Mouse (Mus musculus): Measurements from ENCODE around the gene Acly. TPM values are rescaled to one million over a fixed set of nuclear protein-coding genes. Genes with fewer than 3 reads are reported as not detected.
"Not testable (repeated sequence)": the region's sequence is repeated elsewhere in the genome, so short reads cannot be mapped to it uniquely, and the experiment has no call there.

The Acly gene
- polyA plus RNA-seq, 1 experiment from 2014 or later: 159 TPM

DNA sequence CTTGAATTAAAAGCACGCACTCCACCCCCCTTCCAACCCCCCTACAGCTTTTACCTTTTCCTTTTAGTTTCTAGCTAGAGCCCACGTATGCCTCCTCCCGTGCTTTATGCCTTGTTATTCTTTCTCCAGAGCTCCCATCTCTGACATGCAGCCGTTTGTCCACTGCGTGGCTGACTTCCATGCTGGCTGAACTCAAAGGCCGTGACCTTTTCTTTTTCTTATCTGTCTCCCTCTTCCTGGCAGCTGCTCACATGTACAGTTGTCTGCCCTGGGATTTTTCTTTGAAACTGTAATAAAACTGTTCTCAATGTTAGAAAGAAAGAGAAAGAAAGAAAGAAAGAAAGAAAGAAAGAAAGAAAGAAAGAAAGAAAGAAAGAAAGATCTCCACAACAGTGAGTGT is 13.2 kb upstream of the Acly start:
- Histone ChIP-seq H3K27me3 (replicated peaks; ENCODE audit: control insufficient read depth, insufficient read depth, low read length) (no peaks in the 10 kb centered on the region), H3K9me3 (ENCODE audit: control insufficient read depth, low read length) (no peaks in the 10 kb centered on the region), H3K9ac (ENCODE audit: low read depth, low read length) (no peak overlapping the region), H3K27ac (ENCODE audit: low read depth, low read length) (no peak overlapping the region), H3K4me1 (replicated peaks; ENCODE audit: control insufficient read depth, insufficient read depth, low read length) (peaks cover 15% of the 10 kb centered on the region), H3K4me3 (ENCODE audit: low read depth, low read length) (no peak overlapping the region), H3K36me3 (ENCODE audit: control insufficient read depth, insufficient read depth, low read length) (no peaks in the 10 kb centered on the region), H3K4me2 (no peak overlapping the region)
- WGBS: 25% methylated on average over 6 of the region's 6 CpGs
- ATAC-seq (replicated peaks; ENCODE audit: low FRiP score) (no peak), DNase-seq (ENCODE audit: low spot score) (no peak)

DNA sequence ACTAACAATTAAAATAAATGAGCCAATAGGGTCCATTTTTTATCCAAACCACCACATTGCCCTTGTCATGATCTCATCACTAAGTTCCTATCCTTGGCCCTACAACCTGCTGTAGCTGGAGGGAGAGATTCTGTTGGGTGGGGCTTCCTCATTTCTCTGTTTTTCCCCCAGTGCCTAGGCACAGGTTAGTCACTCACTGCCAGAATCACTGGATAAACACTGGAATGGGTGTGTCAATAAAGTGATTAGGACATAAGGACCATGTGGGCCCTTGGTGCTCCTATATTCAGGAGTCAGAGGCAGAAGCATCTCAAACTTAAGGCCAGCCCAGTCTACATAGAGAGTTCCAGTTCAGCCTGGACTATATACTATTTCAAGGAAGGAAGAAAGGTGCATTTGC is 8.7 kb upstream of the Acly start:
- no peak for DNase-seq (ENCODE audit: low spot score)
- Histone ChIP-seq H3K4me3 (ENCODE audit: low read depth, low read length) (no peak overlapping the region), H3K9me3 (ENCODE audit: control insufficient read depth, low read length) (no peaks in the 10 kb centered on the region), H3K9ac (ENCODE audit: low read depth, low read length) (no peak overlapping the region), H3K27me3 (replicated peaks; ENCODE audit: control insufficient read depth, insufficient read depth, low read length) (no peaks in the 10 kb centered on the region), H3K27ac (ENCODE audit: low read depth, low read length) (no peak overlapping the region), H3K4me1 (replicated peaks; ENCODE audit: control insufficient read depth, insufficient read depth, low read length) (peaks cover 3% of the 10 kb centered on the region), H3K36me3 (ENCODE audit: control insufficient read depth, insufficient read depth, low read length) (no peaks in the 10 kb centered on the region), H3K4me2 (no peak overlapping the region)
- no peak for ATAC-seq (replicated peaks; ENCODE audit: low FRiP score)

DNA sequence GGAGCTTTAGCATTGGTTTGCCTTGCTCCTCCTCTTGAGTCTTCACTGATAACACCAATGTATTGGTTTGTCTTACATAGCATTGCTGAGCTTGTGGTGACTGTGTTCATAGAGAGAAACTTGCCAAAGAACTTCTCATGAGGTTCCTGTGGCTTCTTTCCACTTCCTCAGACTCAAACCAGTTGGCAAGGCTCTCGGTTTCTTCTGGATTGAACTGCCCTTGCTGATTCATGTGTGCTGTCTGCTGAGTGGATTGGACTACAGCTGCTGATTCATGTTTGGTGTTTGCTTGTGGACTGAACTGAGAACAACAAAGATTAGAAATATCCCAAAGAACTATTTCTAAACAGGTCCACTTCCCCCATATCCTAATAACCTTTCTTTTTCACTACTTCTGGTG is 8.2 kb upstream of the Acly start:
- 47% methylated on average over 1 of the region's 1 CpGs for WGBS
- H3K9ac ChIP-seq (ENCODE audit: low read depth, low read length): no peak overlapping the region
- ATAC-seq (replicated peaks; ENCODE audit: low FRiP score) (no peak), DNase-seq (ENCODE audit: low spot score) (no peak)
- peaks cover 2% of the 10 kb centered on the region; the same call in 1 of the 2 replicates for H3K4me1 ChIP-seq (replicated peaks; ENCODE audit: control insufficient read depth, insufficient read depth, low read length)
- H3K4me3 ChIP-seq (ENCODE audit: low read depth, low read length): no peak overlapping the region
- no peak overlapping the region for H3K4me2 ChIP-seq
- H3K9me3 ChIP-seq (ENCODE audit: control insufficient read depth, low read length): no peaks in the 10 kb centered on the region
- no peak overlapping the region for H3K27ac ChIP-seq (ENCODE audit: low read depth, low read length)
- H3K27me3 ChIP-seq (replicated peaks; ENCODE audit: control insufficient read depth, insufficient read depth, low read length): no peaks in the 10 kb centered on the region
- no peaks in the 10 kb centered on the region for H3K36me3 ChIP-seq (ENCODE audit: control insufficient read depth, insufficient read depth, low read length)

DNA sequence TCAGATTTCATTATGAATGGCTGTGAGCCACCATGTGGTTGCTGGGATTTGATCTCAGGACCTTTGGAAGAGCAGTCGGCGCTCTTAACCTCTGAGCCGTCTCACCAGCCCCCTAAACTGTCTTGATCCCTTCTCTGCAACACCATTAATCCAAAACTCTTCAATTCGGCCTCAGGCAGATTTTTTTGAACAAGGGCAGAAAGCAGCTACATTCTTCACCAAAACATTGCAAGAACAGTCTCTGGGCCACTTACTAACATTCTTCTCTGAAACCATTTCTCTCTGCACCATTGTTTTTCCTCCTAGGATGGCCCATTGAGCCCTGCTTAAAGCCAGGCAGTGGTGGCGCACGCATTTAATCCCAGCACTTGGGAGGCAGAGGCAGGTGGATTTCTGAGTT is 7.0 kb upstream of the Acly start:
- not testable (repeated sequence) for H3K9me3 ChIP-seq (ENCODE audit: control insufficient read depth, low read length); H3K27me3 ChIP-seq (replicated peaks; ENCODE audit: control insufficient read depth, insufficient read depth, low read length); H3K36me3 ChIP-seq (ENCODE audit: control insufficient read depth, insufficient read depth, low read length); DNase-seq (ENCODE audit: low spot score); H3K4me2 ChIP-seq; H3K27ac ChIP-seq (ENCODE audit: low read depth, low read length); H3K4me1 ChIP-seq (replicated peaks; ENCODE audit: control insufficient read depth, insufficient read depth, low read length); H3K4me3 ChIP-seq (ENCODE audit: low read depth, low read length); ATAC-seq (replicated peaks; ENCODE audit: low FRiP score); H3K9ac ChIP-seq (ENCODE audit: low read depth, low read length)
- 91% methylated on average over 6 of the region's 6 CpGs for WGBS

DNA sequence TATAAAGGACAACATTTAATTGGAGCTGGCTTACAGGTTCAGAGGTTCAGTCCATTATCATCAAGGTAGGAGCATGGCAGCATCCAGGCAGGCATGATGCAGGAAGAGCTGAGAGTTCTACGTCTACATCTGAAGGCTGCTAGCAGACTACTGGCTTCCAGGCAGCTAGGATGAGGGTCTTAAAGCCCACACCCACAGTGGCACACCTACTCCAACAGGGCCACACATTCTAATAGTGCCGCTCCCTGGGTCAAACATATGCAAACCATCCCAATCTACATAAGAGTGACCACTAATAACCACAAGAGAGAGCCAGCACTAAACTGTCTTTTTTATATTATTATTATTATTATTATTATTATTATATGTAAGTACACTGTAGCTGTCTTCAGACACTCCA is 6.6 kb upstream of the Acly start:
- 79% methylated on average over 2 of the region's 2 CpGs for WGBS
- not testable (repeated sequence) for H3K4me2 ChIP-seq

DNA sequence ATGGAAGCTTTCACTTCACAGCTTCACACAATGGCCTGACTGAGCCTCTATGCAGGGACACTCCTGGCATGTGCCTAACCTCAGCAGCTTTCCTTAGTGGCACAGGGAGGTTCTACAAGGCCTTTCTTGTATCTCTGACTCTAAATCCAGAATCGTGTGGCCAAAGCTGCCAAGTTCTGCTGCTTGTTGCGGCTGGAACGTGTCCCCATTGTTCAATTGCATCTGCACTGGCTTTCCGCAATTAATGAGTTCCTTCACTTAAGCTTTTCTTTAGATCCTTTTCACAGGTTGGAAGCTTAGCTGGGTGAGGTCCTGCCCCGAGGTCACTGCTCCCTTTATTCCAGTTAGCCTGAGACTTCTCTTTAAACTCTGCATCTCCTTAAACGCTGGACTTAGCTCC is 6.1 kb upstream of the Acly start:
- no peaks in the 10 kb centered on the region for H3K27me3 ChIP-seq (replicated peaks; ENCODE audit: control insufficient read depth, insufficient read depth, low read length)
- WGBS: 78% methylated on average over 6 of the region's 6 CpGs

More for the DNA sequence above, 6.6 kb upstream of the Acly start:
- H3K27ac ChIP-seq (ENCODE audit: low read depth, low read length); H3K9ac ChIP-seq (ENCODE audit: low read depth, low read length); DNase-seq (ENCODE audit: low spot score); H3K4me1 ChIP-seq (replicated peaks; ENCODE audit: control insufficient read depth, insufficient read depth, low read length); H3K4me3 ChIP-seq (ENCODE audit: low read depth, low read length); ATAC-seq (replicated peaks; ENCODE audit: low FRiP score); H3K27me3 ChIP-seq (replicated peaks; ENCODE audit: control insufficient read depth, insufficient read depth, low read length); H3K9me3 ChIP-seq (ENCODE audit: control insufficient read depth, low read length); H3K36me3 ChIP-seq (ENCODE audit: control insufficient read depth, insufficient read depth, low read length): not testable (repeated sequence)

DNA sequence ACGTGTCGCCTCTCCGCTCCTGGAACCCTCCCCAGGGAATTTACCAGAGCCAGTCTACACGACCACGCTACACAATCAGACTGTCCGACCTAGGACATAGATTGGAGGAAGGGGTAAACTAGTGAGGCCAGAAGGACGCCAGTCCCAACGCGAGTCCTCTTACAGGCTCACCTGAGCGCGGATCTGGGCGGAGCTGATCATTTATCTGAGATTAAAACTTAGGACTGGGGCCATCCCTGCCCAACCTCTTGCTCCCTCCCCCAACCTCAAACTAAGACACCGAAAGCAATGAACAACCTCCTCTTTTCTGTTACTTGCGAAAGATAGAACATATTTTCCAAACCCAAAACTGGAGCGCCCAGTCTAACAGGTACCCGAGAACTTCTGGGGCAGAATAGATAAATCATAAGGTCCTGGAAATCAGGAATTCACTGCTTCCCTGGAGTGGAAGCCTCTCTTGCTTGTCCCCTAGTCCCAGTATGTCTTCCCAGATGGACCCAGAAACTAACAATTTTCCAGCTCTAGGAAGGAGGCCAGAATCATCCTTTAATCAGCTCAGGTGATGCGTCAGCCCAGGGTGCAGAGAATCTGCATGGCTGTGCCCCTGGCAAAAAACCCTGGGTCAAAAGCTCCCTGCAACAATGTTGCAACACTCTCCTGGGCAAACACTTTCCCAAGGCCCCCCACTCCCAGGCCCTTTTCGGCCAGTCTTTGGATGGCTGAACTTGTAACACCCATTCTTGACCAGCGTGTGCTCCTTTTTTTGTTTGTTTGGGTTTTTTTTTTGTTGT is 770 bp upstream of the Acly start:
- ATAC-seq (replicated peaks; ENCODE audit: low FRiP score) (no peak; the same call in 1 of the 2 replicates), DNase-seq (ENCODE audit: low spot score) (no peak)
- peak overlapping the region; percentile 78 for H3K4me3 ChIP-seq (ENCODE audit: low read depth, low read length)
- H3K9me3 ChIP-seq (ENCODE audit: control insufficient read depth, low read length): no peaks in the 10 kb centered on the region
- WGBS: 23% methylated on average over 19 of the region's 19 CpGs
- H3K9ac ChIP-seq (ENCODE audit: low read depth, low read length): peak overlapping the region; percentile 61
- peaks cover under 1% of the 10 kb centered on the region; the same call in 1 of the 2 replicates for H3K36me3 ChIP-seq (ENCODE audit: control insufficient read depth, insufficient read depth, low read length)
- H3K4me2 ChIP-seq: peak overlapping the region; percentile 90
- no peaks in the 10 kb centered on the region for H3K27me3 ChIP-seq (replicated peaks; ENCODE audit: control insufficient read depth, insufficient read depth, low read length)
- H3K27ac ChIP-seq (ENCODE audit: low read depth, low read length): peak overlapping the region; percentile 57; the same call in 1 of the 2 replicates
- H3K4me1 ChIP-seq (replicated peaks; ENCODE audit: control insufficient read depth, insufficient read depth, low read length): peaks cover 28% of the 10 kb centered on the region

More for the DNA sequence above, 6.1 kb upstream of the Acly start:
- Histone ChIP-seq H3K4me2 (no peak overlapping the region), H3K4me1 (replicated peaks; ENCODE audit: control insufficient read depth, insufficient read depth, low read length) (peaks cover 2% of the 10 kb centered on the region; the same call in 1 of the 2 replicates), H3K27ac (ENCODE audit: low read depth, low read length) (no peak overlapping the region), H3K9me3 (ENCODE audit: control insufficient read depth, low read length) (no peaks in the 10 kb centered on the region), H3K36me3 (ENCODE audit: control insufficient read depth, insufficient read depth, low read length) (no peaks in the 10 kb centered on the region), H3K4me3 (ENCODE audit: low read depth, low read length) (no peak overlapping the region), H3K9ac (ENCODE audit: low read depth, low read length) (no peak overlapping the region)
- ATAC-seq (replicated peaks; ENCODE audit: low FRiP score): no peak
- DNase-seq (ENCODE audit: low spot score): no peak

DNA sequence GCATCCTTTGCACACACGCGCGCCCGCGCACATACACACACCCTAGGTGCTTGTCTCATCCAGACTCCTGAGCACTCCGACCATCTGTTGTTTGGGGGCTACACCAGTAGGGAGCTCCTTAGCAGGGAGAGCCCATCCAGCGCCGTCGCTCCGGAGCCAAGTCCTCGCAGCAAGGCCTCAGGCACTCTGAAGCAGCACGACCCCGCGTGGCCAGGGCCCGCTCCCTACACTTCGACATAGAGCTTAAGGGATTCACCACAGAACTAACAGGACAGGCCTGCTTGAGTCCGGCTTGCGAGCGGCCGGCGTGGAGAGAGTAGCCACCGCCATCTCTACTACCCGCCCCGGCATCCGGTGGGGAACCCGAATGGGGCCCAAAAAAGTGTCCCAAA is 738 bp downstream of the Acly start:
- WGBS: under 1% methylated on average over 26 of the region's 26 CpGs
- Histone ChIP-seq H3K9ac (ENCODE audit: low read depth, low read length) (peak overlapping the region; percentile 87), H3K4me2 (peak overlapping the region; percentile 90), H3K4me1 (replicated peaks; ENCODE audit: control insufficient read depth, insufficient read depth, low read length) (peaks cover 28% of the 10 kb centered on the region), H3K9me3 (ENCODE audit: control insufficient read depth, low read length) (no peaks in the 10 kb centered on the region), H3K36me3 (ENCODE audit: control insufficient read depth, insufficient read depth, low read length) (peaks cover 15% of the 10 kb centered on the region), H3K4me3 (ENCODE audit: low read depth, low read length) (peak overlapping the region; percentile 78), H3K27ac (ENCODE audit: low read depth, low read length) (peak overlapping the region; percentile 84), H3K27me3 (replicated peaks; ENCODE audit: control insufficient read depth, insufficient read depth, low read length) (no peaks in the 10 kb centered on the region)
- peak; percentile 80 for DNase-seq (ENCODE audit: low spot score)
- ATAC-seq (replicated peaks; ENCODE audit: low FRiP score): peak; percentile 18
